Mouse (Mus musculus): ENCODE measurements at regions not wholly inside any gene's neighbourhood (a gene's known extent, or its start where the extent isn't known, plus 50 kb on each side); places are given as distances from the start of the nearest gene placed in this dataset.

- no peak for DNase-seq
- intact Hi-C loops (cut with DNase I): no loop called here
Measured at GRCm38 (mm10) chr10:38288689-38289283, 532.8 kb downstream of the Rfpl4b start.

GRCm38 (mm10) chr10:38269136-38269535 is 552.4 kb downstream of the Rfpl4b start:
- intact Hi-C loops (cut with DNase I): loop anchor here (5.0 kb wide), 3 partner anchors 1132 to 1252 kb away; partner anchors contain the start of gene Marcks
- DNase-seq: peak; percentile 3 to 20

DNA sequence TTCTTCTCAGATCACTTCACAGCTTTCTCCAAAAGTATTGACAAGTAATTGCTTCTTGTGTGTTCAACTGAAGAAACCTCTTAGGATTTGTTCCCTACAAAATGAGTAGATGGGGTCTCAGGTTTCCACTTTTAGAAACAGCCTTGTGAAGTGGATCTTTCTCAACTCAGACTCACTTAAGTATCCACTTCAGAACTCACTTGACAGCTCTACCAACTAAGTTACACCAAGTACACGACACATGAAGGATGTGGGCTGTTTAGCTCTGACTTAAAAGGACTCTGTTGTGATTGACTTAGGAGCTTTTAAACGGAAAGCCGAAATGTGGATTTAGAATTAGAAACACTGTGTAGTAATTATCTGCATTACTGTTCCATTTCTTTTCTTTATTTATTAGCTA is 556.0 kb downstream of the Rfpl4b start:
- intact Hi-C loops (cut with DNase I): loop anchor here (5.0 kb wide), 3 partner anchors 1128 to 1248 kb away; partner anchors contain the start of gene Marcks
- no peak for DNase-seq

DNA sequence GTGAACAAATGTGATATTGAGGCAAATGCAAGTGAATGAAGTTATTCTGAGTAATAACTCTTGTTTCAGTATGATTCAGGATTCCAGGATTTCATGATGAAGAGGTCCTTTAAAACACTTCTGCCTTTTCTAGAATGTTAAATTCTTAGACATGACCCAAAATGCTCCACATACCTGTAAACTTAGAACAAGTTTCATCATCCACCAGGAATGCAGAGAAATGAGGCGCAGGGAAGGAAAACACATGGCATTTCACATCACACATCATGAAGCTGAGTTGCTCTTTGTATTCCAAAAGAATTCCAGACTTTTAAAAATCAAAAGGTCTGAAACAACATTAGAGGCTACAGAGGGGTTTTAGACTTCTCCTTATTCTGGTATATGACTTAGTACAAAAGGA is 574.8 kb downstream of the Rfpl4b start:
- intact Hi-C loops (cut with DNase I): no loop called here
- no peak for DNase-seq

Data from heart, postnatal 36 days (tissue).